Mouse (Mus musculus): ENCODE measurements around the gene Ip6k3. TPM values are rescaled to one million over a fixed set of nuclear protein-coding genes. Genes with fewer than 3 reads are reported as not detected.

Gene Ip6k3
- total RNA-seq, 2 experiments from 2014 or later = not detected

- ATAC-seq (replicated peaks; ENCODE audit: low FRiP score, low TSS enrichment, poor library complexity, severe bottlenecking) = no peak
Observed at GRCm38 (mm10) chr17:27158439-27158838, 9.2 kb downstream of the Ip6k3 start.

- no peak for ATAC-seq (replicated peaks; ENCODE audit: low FRiP score, low TSS enrichment, poor library complexity, severe bottlenecking)
Observed at GRCm38 (mm10) chr17:27155752-27156151, 11.8 kb downstream of the Ip6k3 start.

- no peak for ATAC-seq (replicated peaks; ENCODE audit: low FRiP score, low TSS enrichment, poor library complexity, severe bottlenecking)
Observed at GRCm38 (mm10) chr17:27154881-27155280, 12.7 kb downstream of the Ip6k3 start.

- no peak for ATAC-seq (replicated peaks; ENCODE audit: low FRiP score, low TSS enrichment, poor library complexity, severe bottlenecking)
Observed at GRCm38 (mm10) chr17:27154256-27154655, 13.3 kb downstream of the Ip6k3 start.

- ATAC-seq (replicated peaks; ENCODE audit: low FRiP score, low TSS enrichment, poor library complexity, severe bottlenecking) = no peak
Observed at GRCm38 (mm10) chr17:27153773-27154193, 13.8 kb downstream of the Ip6k3 start.

GRCm38 (mm10) chr17:27152976-27153723, 14.4 kb downstream of the Ip6k3 start:
- ATAC-seq (replicated peaks; ENCODE audit: low FRiP score, low TSS enrichment, poor library complexity, severe bottlenecking) = peak; percentile 90

- ATAC-seq (replicated peaks; ENCODE audit: low FRiP score, low TSS enrichment, poor library complexity, severe bottlenecking) = no peak
Observed at GRCm38 (mm10) chr17:27151411-27151810, 16.2 kb downstream of the Ip6k3 start.

GRCm38 (mm10) chr17:27150871-27151270, 16.7 kb downstream of the Ip6k3 start:
- no peak for ATAC-seq (replicated peaks; ENCODE audit: low FRiP score, low TSS enrichment, poor library complexity, severe bottlenecking)

- ATAC-seq (replicated peaks; ENCODE audit: low FRiP score, low TSS enrichment, poor library complexity, severe bottlenecking) = no peak
Observed at GRCm38 (mm10) chr17:27146323-27146923, 21.2 kb downstream of the Ip6k3 start.

GRCm38 (mm10) chr17:27144152-27144551, 23.4 kb downstream of the Ip6k3 start:
- ATAC-seq (replicated peaks; ENCODE audit: low FRiP score, low TSS enrichment, poor library complexity, severe bottlenecking) = no peak

GRCm38 (mm10) chr17:27141971-27142450, 25.6 kb downstream of the Ip6k3 start:
- no peak for ATAC-seq (replicated peaks; ENCODE audit: low FRiP score, low TSS enrichment, poor library complexity, severe bottlenecking)

- ATAC-seq (replicated peaks; ENCODE audit: low FRiP score, low TSS enrichment, poor library complexity, severe bottlenecking) = no peak
Observed at GRCm38 (mm10) chr17:27140262-27140661, 27.3 kb downstream of the Ip6k3 start.

GRCm38 (mm10) chr17:27139304-27139703, 28.3 kb downstream of the Ip6k3 start:
- ATAC-seq (replicated peaks; ENCODE audit: low FRiP score, low TSS enrichment, poor library complexity, severe bottlenecking) = no peak

- no peak for ATAC-seq (replicated peaks; ENCODE audit: low FRiP score, low TSS enrichment, poor library complexity, severe bottlenecking)
Observed at GRCm38 (mm10) chr17:27138396-27138795, 29.2 kb downstream of the Ip6k3 start.

GRCm38 (mm10) chr17:27134715-27135114, 32.9 kb downstream of the Ip6k3 start:
- ATAC-seq (replicated peaks; ENCODE audit: low FRiP score, low TSS enrichment, poor library complexity, severe bottlenecking) = no peak

- no peak for ATAC-seq (replicated peaks; ENCODE audit: low FRiP score, low TSS enrichment, poor library complexity, severe bottlenecking)
Observed at GRCm38 (mm10) chr17:27134187-27134586, 33.4 kb downstream of the Ip6k3 start.

GRCm38 (mm10) chr17:27133551-27134141, 33.9 kb downstream of the Ip6k3 start, which contains the start of gene Uqcc2:
Gene Uqcc2 (minus strand): TSS chr17:27133916.
- ATAC-seq (replicated peaks; ENCODE audit: low FRiP score, low TSS enrichment, poor library complexity, severe bottlenecking) = peak; percentile 84

- no peak for ATAC-seq (replicated peaks; ENCODE audit: low FRiP score, low TSS enrichment, poor library complexity, severe bottlenecking)
Observed at GRCm38 (mm10) chr17:27132238-27132637, 35.4 kb downstream of the Ip6k3 start.

GRCm38 (mm10) chr17:27131240-27131665, 36.3 kb downstream of the Ip6k3 start:
- ATAC-seq (replicated peaks; ENCODE audit: low FRiP score, low TSS enrichment, poor library complexity, severe bottlenecking) = no peak

- ATAC-seq (replicated peaks; ENCODE audit: low FRiP score, low TSS enrichment, poor library complexity, severe bottlenecking) = no peak
Observed at GRCm38 (mm10) chr17:27130246-27130645, 37.3 kb downstream of the Ip6k3 start.

All from megakaryocyte-erythroid progenitor cell, adult 5-6 weeks (primary cell).